Mouse (Mus musculus) lung, postnatal 0 days (tissue): Measurements from ENCODE around the gene Foxe1. TPM values are rescaled to one million over a fixed set of nuclear protein-coding genes. Genes with fewer than 3 reads are reported as not detected.

ENCODE experiments used
- ATAC-seq: fragments of 200-750 bp; cut with Nextera tagmentation; 2 replicates; pipeline ENCODE4 v1.8.0; 2017; ENCODE audit warnings: moderate library complexity
- DNase-seq: peaks from one replicate; pipeline ENCODE4 v3.0.0-alpha.2; 2016; ENCODE audit warnings: low spot score
- H3K27ac ChIP-seq: fragments of 300-500 bp; sonication (generic); 2 replicates; pipeline ENCODE4 v1.5.1; 2014; ENCODE audit warnings: antibody characterized with exemption, mild to moderate bottlenecking, low read length, mixed read lengths
- H3K27me3 ChIP-seq: fragments of 300-500 bp; sonication (generic); replicated peaks from 2 replicates; pipeline ENCODE4 v1.6.1; 2014; ENCODE audit warnings: low read length, mixed read lengths; ENCODE audit not compliant: insufficient read depth
- H3K36me3 ChIP-seq: fragments of 300-500 bp; sonication (generic); 2 replicates; pipeline ENCODE4 v1.6.1; 2014; ENCODE audit warnings: low read length, mixed read lengths; ENCODE audit not compliant: insufficient read depth
- H3K4me1 ChIP-seq: fragments of 300-500 bp; sonication (generic); 2 replicates; pipeline ENCODE4 v1.6.1; 2014; ENCODE audit warnings: antibody characterized with exemption, low read depth, low read length, mixed read lengths; ENCODE audit not compliant: insufficient read depth
- H3K4me2 ChIP-seq: fragments of 300-500 bp; sonication (generic); replicated peaks from 2 replicates; pipeline ENCODE4 v1.6.1; 2014; ENCODE audit warnings: low read depth, mild to moderate bottlenecking, low read length, moderate library complexity, mixed read lengths
- H3K4me3 ChIP-seq: fragments of 300-500 bp; sonication (generic); 2 replicates; pipeline ENCODE4 v1.5.1; 2014; ENCODE audit warnings: low read depth, low read length
- H3K9ac ChIP-seq: fragments of 300-500 bp; sonication (generic); replicated peaks from 2 replicates; pipeline ENCODE4 v1.6.1; 2014; ENCODE audit warnings: low read depth, mild to moderate bottlenecking
- H3K9me3 ChIP-seq: fragments of 300-500 bp; sonication (generic); 2 replicates; pipeline ENCODE4 v1.6.1; 2016; ENCODE audit warnings: low read length, mixed read lengths
- CTCF ChIP-seq: IDR thresholded peaks from 2 replicates; pipeline ENCODE4 v1.5.1; 2016; ENCODE audit warnings: antibody characterized with exemption, mild to moderate bottlenecking
- EP300 ChIP-seq: IDR thresholded peaks from 2 replicates; pipeline ENCODE4 v1.6.1; 2016; ENCODE audit warnings: antibody characterized with exemption, mild to moderate bottlenecking, control low read depth
- WGBS: fragments of 180-500 bp; shearing (Covaris S2); extraction: QIAGEN DNeasy Blood & Tissue Kit; methylation state at CpG from one replicate; pipeline ENCODE4 v1.1.7; 2014; 5-methylcytosine and 5-hydroxymethylcytosine counted together
- polyA plus RNA-seq: library from polyadenylated mRNA; unstranded; fragments of >200 nt; fragmentation: Nextera tagmentation; extraction: Ambion mirVana; gene quantifications from 2 replicates; pipeline ENCODE4 v1.2.1, GENCODE M21; 2015

Gene Foxe1
- polyA plus RNA-seq, 1 experiment from 2014 or later: not detected

DNA sequence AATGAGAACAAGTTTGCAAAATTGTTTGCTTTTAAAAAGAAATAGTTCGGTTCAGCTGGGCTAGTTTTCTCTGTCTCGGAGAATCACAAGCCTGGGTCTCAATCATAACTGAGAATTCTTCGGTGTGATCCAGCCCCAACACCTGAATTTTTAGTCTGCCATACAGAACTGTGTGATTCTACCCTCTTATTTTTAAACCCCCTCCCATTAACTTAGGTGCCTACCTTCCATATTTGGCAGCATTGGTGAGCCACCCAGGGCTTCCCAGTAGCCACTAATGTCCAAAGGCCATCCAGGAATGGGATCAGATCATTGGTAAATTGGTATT, 2.3 kb downstream of the Foxe1 start:
- DNase-seq (no peak), ATAC-seq (no peak)
- Histone ChIP-seq H3K27ac (no peak overlapping the region), H3K9ac (no peak overlapping the region), H3K36me3 (no peaks in the 10 kb centered on the region), H3K9me3 (no peaks in the 10 kb centered on the region), H3K4me3 (no peak overlapping the region), H3K4me1 (no peaks in the 10 kb centered on the region; the same call in 1 of the 2 replicates), H3K4me2 (no peak overlapping the region), H3K27me3 (peaks cover 89% of the 10 kb centered on the region)
- no peak for TF ChIP-seq CTCF
- no peak for TF ChIP-seq EP300
- 17% methylated on average over 3 of the region's 3 CpGs for WGBS

DNA sequence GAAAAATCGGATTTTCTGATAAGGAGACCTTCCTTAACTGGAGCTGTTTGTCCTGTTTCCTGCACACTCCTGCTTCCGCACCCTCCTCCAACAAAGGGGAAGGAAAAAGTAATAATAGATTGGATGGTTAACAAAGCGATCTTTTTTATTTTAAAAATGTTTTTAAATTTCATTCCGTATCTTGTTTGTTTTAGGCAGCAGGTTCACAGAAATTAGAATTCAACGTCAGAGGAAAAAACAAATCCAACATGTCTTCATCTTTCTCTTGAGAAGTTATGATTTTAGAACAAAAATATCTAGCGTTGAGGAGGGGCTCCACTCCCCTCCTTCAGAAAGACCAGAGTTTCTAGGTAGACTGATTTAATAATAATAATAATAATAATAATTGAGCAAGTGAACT, 2.8 kb downstream of the Foxe1 start:
- DNase-seq: no peak
- Histone ChIP-seq H3K9me3 (no peaks in the 10 kb centered on the region), H3K9ac (no peak overlapping the region), H3K27ac (no peak overlapping the region), H3K4me1 (no peaks in the 10 kb centered on the region; the same call in 1 of the 2 replicates), H3K36me3 (no peaks in the 10 kb centered on the region), H3K27me3 (peaks cover 86% of the 10 kb centered on the region), H3K4me2 (no peak overlapping the region), H3K4me3 (no peak overlapping the region)
- no peak for TF ChIP-seq EP300
- no peak for TF ChIP-seq CTCF
- no peak for ATAC-seq
- 22% methylated on average over 6 of the region's 6 CpGs for WGBS

DNA sequence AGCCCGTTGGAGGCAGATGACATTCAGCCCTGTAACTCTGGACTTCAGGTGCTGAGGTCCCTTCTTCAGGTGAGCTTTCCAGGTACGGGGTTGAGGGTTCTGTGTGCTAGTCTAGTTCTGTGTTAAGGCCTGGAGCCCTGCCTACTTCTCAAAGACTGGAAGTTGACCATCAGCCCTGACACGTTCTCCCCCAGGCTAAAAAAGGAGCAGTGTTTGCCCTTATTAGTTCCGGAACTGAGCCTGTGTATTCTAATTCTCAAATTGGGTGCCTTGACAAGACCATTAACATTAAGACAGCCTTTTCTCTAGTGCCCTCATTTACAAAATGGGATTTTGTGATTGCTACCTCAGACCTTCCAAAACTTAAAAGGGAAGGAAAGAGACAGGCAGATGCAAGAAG, 3.7 kb downstream of the Foxe1 start:
- WGBS: 6% methylated on average over 4 of the region's 4 CpGs
- H3K9me3 ChIP-seq: no peaks in the 10 kb centered on the region

DNA sequence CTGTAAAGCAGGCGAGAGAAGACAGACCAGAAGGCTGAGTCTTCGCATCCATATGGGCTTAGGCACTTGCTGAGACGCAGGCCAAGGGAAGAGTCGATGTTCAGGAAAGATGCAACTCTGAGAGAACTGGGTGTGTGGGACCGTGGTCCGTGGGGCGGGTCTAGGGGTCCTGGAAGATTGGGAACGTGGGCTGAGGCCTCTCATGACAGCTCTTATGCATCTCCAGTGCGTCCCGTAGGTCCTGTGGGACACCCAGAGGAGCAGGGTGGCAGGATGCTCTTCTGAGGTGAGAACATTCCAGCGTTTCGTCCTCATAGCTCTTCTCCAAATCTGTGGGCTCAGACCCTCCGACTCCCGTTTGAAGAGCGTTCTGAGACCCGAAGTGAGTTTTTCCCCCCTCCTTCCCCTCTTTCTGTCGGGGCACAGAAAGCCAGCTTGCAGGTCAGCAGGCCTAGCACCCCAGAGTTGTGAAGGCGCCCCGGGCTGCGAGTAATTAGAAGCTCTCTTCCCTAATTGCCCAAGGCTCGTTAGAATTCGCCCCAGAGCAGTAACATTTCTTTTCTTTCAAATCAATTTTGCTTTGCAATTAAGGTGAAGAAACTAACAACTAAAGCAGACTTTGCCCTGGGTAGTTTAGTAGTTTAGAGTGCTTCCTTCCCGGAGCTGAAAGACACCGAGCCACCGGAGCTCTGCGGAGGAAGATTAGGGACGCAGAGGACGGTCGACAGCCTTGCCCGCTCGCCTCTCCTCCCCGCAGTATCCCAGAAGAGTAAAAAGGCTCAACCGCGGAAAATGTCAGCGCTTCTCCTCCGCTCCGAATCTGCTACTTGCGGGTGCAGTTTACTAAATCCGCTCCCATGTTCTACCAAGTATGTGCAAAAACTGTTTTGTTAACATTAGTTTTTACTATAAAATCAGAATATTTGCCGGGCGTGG, 4.4 kb downstream of the Foxe1 start:
- Histone ChIP-seq H3K4me3 (no peak overlapping the region), H3K27me3 (peaks cover 75% of the 10 kb centered on the region), H3K9ac (no peak overlapping the region), H3K9me3 (no peaks in the 10 kb centered on the region), H3K4me1 (no peaks in the 10 kb centered on the region; the same call in 1 of the 2 replicates), H3K36me3 (no peaks in the 10 kb centered on the region), H3K27ac (no peak overlapping the region), H3K4me2 (no peak overlapping the region)
- TF ChIP-seq CTCF: no peak
- TF ChIP-seq EP300: no peak
- 4% methylated on average over 41 of the region's 41 CpGs for WGBS
- ATAC-seq (no peak), DNase-seq (no peak)

More for the DNA sequence above, 3.7 kb downstream of the Foxe1 start:
- Histone ChIP-seq H3K9ac (no peak overlapping the region), H3K4me1 (no peaks in the 10 kb centered on the region; the same call in 1 of the 2 replicates), H3K27ac (no peak overlapping the region), H3K27me3 (peaks cover 82% of the 10 kb centered on the region), H3K36me3 (no peaks in the 10 kb centered on the region), H3K4me3 (no peak overlapping the region), H3K4me2 (no peak overlapping the region)
- TF ChIP-seq EP300 (no peak), CTCF (no peak)
- ATAC-seq: no peak
- DNase-seq: no peak

DNA sequence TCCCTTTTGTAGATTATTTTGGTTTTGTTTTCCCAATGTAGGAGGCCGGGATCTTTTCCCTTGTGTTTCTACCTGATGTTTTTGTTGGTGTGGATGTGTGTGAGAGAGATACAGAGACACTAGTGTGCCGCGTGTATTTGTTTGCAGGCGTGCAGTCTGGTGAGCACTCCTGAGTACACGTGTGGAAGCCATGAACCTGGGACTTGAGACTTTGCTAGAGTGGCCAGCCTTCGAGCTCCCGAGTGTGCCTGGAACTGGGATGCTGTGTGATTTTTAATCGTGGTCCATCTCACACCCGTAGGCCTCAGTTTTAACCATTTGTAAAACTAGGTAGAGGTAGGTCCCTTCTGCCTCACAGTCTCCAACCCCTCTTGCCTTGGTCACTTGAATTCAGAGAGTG, 5.5 kb downstream of the Foxe1 start:
- H3K27ac ChIP-seq: no peak overlapping the region
- no peaks in the 10 kb centered on the region for H3K36me3 ChIP-seq
- ATAC-seq: no peak
- H3K4me3 ChIP-seq: no peak overlapping the region
- no peak for TF ChIP-seq CTCF
- TF ChIP-seq EP300: no peak
- no peaks in the 10 kb centered on the region; the same call in 1 of the 2 replicates for H3K4me1 ChIP-seq
- H3K4me2 ChIP-seq: no peak overlapping the region
- peaks cover 65% of the 10 kb centered on the region for H3K27me3 ChIP-seq
- no peak for DNase-seq
- no peaks in the 10 kb centered on the region for H3K9me3 ChIP-seq
- H3K9ac ChIP-seq: no peak overlapping the region
- 23% methylated on average over 9 of the region's 9 CpGs for WGBS

DNA sequence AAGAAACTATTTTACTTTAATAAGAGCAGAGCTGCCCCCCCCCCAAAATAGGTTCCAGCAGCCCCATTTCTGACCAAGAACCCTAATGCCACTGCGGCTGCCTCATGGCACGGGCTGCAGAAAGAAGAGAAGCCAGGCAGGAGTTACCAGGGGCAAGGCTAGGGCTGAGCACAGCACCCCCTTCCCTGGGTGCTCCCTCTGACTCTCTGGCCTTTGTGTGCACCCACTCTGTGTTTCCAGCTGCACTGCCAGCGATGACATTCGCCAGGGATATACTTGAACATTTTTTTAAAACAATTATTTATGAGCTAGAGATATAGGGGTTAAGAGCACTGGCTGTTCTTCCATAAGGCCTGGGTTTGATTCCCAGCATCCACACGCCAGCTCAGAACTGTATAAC, 6.1 kb downstream of the Foxe1 start:
- ATAC-seq (no peak), DNase-seq (no peak)
- peaks cover 58% of the 10 kb centered on the region for H3K27me3 ChIP-seq
- no peak overlapping the region for H3K4me3 ChIP-seq
- no peaks in the 10 kb centered on the region for H3K4me1 ChIP-seq
- no peak overlapping the region for H3K27ac ChIP-seq
- TF ChIP-seq EP300 (no peak), CTCF (no peak)
- H3K4me2 ChIP-seq: no peak overlapping the region
- no peaks in the 10 kb centered on the region for H3K9me3 ChIP-seq
- H3K36me3 ChIP-seq: no peaks in the 10 kb centered on the region
- WGBS: 49% methylated on average over 5 of the region's 5 CpGs
- no peak overlapping the region for H3K9ac ChIP-seq
